Mouse (Mus musculus) midbrain, embryonic 16.5 days (tissue): ENCODE data around the gene Jak1. TPM values are rescaled to one million over a fixed set of nuclear protein-coding genes. Genes with fewer than 3 reads are reported as not detected.

Source experiments
- ATAC-seq: fragments of 200-750 bp; cut with Nextera tagmentation; 2 replicates; pipeline ENCODE4 v1.8.0; 2017; ENCODE audit warnings: moderate TSS enrichment
- H3K27ac ChIP-seq: fragments of 300-500 bp; sonication (generic); 2 replicates; pipeline ENCODE4 v1.5.1; 2014; ENCODE audit warnings: mild to moderate bottlenecking, low read length, mixed read lengths
- H3K27me3 ChIP-seq: fragments of 300-500 bp; sonication (generic); 2 replicates; pipeline ENCODE4 v1.6.1; 2014; ENCODE audit warnings: low read depth, low read length, mixed read lengths; ENCODE audit not compliant: control insufficient read depth, insufficient read depth
- H3K36me3 ChIP-seq: fragments of 300-500 bp; sonication (generic); 2 replicates; pipeline ENCODE4 v1.6.1; 2014; ENCODE audit warnings: mild to moderate bottlenecking, low read length, moderate library complexity, mixed read lengths; ENCODE audit not compliant: control insufficient read depth, insufficient read depth
- H3K4me1 ChIP-seq: fragments of 300-500 bp; sonication (generic); 2 replicates; pipeline ENCODE4 v1.6.1; 2014; ENCODE audit warnings: mild to moderate bottlenecking, low read length, mixed read lengths; ENCODE audit not compliant: control insufficient read depth, insufficient read depth
- H3K4me2 ChIP-seq: fragments of 300-500 bp; sonication (generic); 2 replicates; pipeline ENCODE4 v1.6.1; 2014; ENCODE audit warnings: mild to moderate bottlenecking, low read length, mixed read lengths
- H3K4me3 ChIP-seq: fragments of 300-500 bp; sonication (generic); 2 replicates; pipeline ENCODE4 v1.5.1; 2014; ENCODE audit warnings: low read depth, mild to moderate bottlenecking, low read length, moderate library complexity, mixed read lengths
- H3K9ac ChIP-seq: fragments of 300-500 bp; sonication (generic); 2 replicates; pipeline ENCODE4 v1.6.1; 2014; ENCODE audit warnings: low read depth, low read length, mixed read lengths
- H3K9me3 ChIP-seq: fragments of 300-500 bp; sonication (generic); replicated peaks from 2 replicates; pipeline ENCODE4 v1.6.1; 2014; ENCODE audit warnings: mild to moderate bottlenecking, low read length, mixed read lengths; ENCODE audit not compliant: control insufficient read depth, poor library complexity, severe bottlenecking
- whole genome bisulfite sequencing: fragments of 180-500 bp; shearing (Covaris S2); extraction: QIAGEN DNeasy Blood & Tissue Kit; methylation state at CpG from one replicate; pipeline ENCODE4 v1.1.7; 2014; 5-methylcytosine and 5-hydroxymethylcytosine counted together
- polyA plus RNA-seq: library from polyadenylated mRNA; unstranded; fragments of >200 nt; fragmentation: Nextera tagmentation; extraction: Ambion mirVana; gene quantifications from 2 replicates; pipeline ENCODE4 v1.2.1, GENCODE M21; 2015

Jak1 gene
- polyA plus RNA-seq, 1 experiment from 2014 or later, result 85.3 TPM

GRCm38 (mm10) chr4:101298311-101298990 lies 33.4 kb upstream of the Jak1 start:
- H3K9me3 ChIP-seq, result no peaks in the 10 kb centered on the region
- H3K9ac ChIP-seq, result no peak overlapping the region
- no peak overlapping the region for H3K4me2 ChIP-seq
- no peaks in the 10 kb centered on the region for H3K36me3 ChIP-seq
- H3K27me3 ChIP-seq, result peaks cover 11% of the 10 kb centered on the region
- H3K4me3 ChIP-seq, result no peak overlapping the region
- WGBS, result 84% methylated on average over 12 of the region's 12 CpGs
- H3K4me1 ChIP-seq, result no peaks in the 10 kb centered on the region
- H3K27ac ChIP-seq, result no peak overlapping the region
- ATAC-seq, result no peak

- Histone ChIP-seq H3K9ac (no peak overlapping the region), H3K36me3 (no peaks in the 10 kb centered on the region), H3K4me2 (no peak overlapping the region), H3K27ac (no peak overlapping the region), H3K4me1 (peaks cover 10% of the 10 kb centered on the region; the same call in 1 of the 2 replicates), H3K9me3 (no peaks in the 10 kb centered on the region), H3K27me3 (peaks cover 15% of the 10 kb centered on the region), H3K4me3 (no peak overlapping the region)
- no peak for ATAC-seq
- 78% methylated on average over 7 of the region's 7 CpGs for WGBS
Measured at GRCm38 (mm10) chr4:101296836-101297235, 31.8 kb upstream of the Jak1 start.

GRCm38 (mm10) chr4:101295788-101296187 lies 30.7 kb upstream of the Jak1 start:
- WGBS, result 69% methylated on average over 3 of the region's 3 CpGs
- H3K4me3 ChIP-seq, result no peak overlapping the region
- peaks cover 10% of the 10 kb centered on the region; the same call in 1 of the 2 replicates for H3K4me1 ChIP-seq
- ATAC-seq, result no peak
- H3K4me2 ChIP-seq, result no peak overlapping the region
- H3K27me3 ChIP-seq, result peaks cover 18% of the 10 kb centered on the region
- H3K9ac ChIP-seq, result no peak overlapping the region
- H3K27ac ChIP-seq, result no peak overlapping the region
- H3K36me3 ChIP-seq, result no peaks in the 10 kb centered on the region
- no peaks in the 10 kb centered on the region for H3K9me3 ChIP-seq

GRCm38 (mm10) chr4:101293661-101294060 lies 28.6 kb upstream of the Jak1 start:
- Histone ChIP-seq H3K4me3 (no peak overlapping the region), H3K9me3 (no peaks in the 10 kb centered on the region), H3K27me3 (peaks cover 21% of the 10 kb centered on the region), H3K27ac (no peak overlapping the region), H3K4me1 (peaks cover 10% of the 10 kb centered on the region; the same call in 1 of the 2 replicates), H3K4me2 (no peak overlapping the region), H3K36me3 (no peaks in the 10 kb centered on the region), H3K9ac (no peak overlapping the region)
- no peak for ATAC-seq
- WGBS, result 54% methylated on average over 9 of the region's 9 CpGs

GRCm38 (mm10) chr4:101292736-101293541 lies 27.9 kb upstream of the Jak1 start:
- WGBS, result under 1% methylated on average over 49 of the region's 49 CpGs
- ATAC-seq, result peak; percentile 49; the same call in 1 of the 2 replicates
- H3K9ac ChIP-seq, result peak overlapping the region; percentile 52; the same call in 1 of the 2 replicates

GRCm38 (mm10) chr4:101292028-101292735 lies 27.1 kb upstream of the Jak1 start:
- H3K36me3 ChIP-seq, result no peaks in the 10 kb centered on the region
- peak; percentile 46; the same call in 1 of the 2 replicates for ATAC-seq
- no peaks in the 10 kb centered on the region for H3K9me3 ChIP-seq
- peak overlapping the region; percentile 43 for H3K4me3 ChIP-seq
- peak overlapping the region; percentile 81 for H3K4me2 ChIP-seq
- H3K27me3 ChIP-seq, result peaks cover 21% of the 10 kb centered on the region
- no peak overlapping the region for H3K27ac ChIP-seq
- H3K9ac ChIP-seq, result peak overlapping the region; percentile 51
- WGBS, result 2% methylated on average over 41 of the region's 41 CpGs
- peaks cover 14% of the 10 kb centered on the region; the same call in 1 of the 2 replicates for H3K4me1 ChIP-seq

More at GRCm38 (mm10) chr4:101292736-101293541, 27.9 kb upstream of the Jak1 start:
- Histone ChIP-seq H3K4me1 (peaks cover 14% of the 10 kb centered on the region; the same call in 1 of the 2 replicates), H3K4me2 (peak overlapping the region; percentile 81), H3K36me3 (no peaks in the 10 kb centered on the region), H3K9me3 (no peaks in the 10 kb centered on the region), H3K27ac (no peak overlapping the region), H3K27me3 (peaks cover 21% of the 10 kb centered on the region), H3K4me3 (peak overlapping the region; percentile 43)

- no peak overlapping the region for H3K4me2 ChIP-seq
- no peak overlapping the region for H3K27ac ChIP-seq
- no peak overlapping the region for H3K9ac ChIP-seq
- H3K9me3 ChIP-seq, result no peaks in the 10 kb centered on the region
- peaks cover 14% of the 10 kb centered on the region; the same call in 1 of the 2 replicates for H3K4me1 ChIP-seq
- H3K27me3 ChIP-seq, result peaks cover 10% of the 10 kb centered on the region
- no peak overlapping the region for H3K4me3 ChIP-seq
- WGBS, result 33% methylated on average over 11 of the region's 11 CpGs
- no peaks in the 10 kb centered on the region for H3K36me3 ChIP-seq
- ATAC-seq, result 0 out of 2 replicates have a peak, but pooled peaks have one; percentile 52
Measured at GRCm38 (mm10) chr4:101288292-101288691, 23.2 kb upstream of the Jak1 start.

GRCm38 (mm10) chr4:101286562-101286961 lies 21.5 kb upstream of the Jak1 start:
- WGBS, result 79% methylated on average over 6 of the region's 6 CpGs
- no peak overlapping the region for H3K27ac ChIP-seq
- no peak overlapping the region for H3K9ac ChIP-seq
- H3K27me3 ChIP-seq, result peaks cover 5% of the 10 kb centered on the region
- no peak for ATAC-seq
- H3K4me1 ChIP-seq, result 0 out of 2 replicates have a peak, but pooled peaks cover 4% of the 10 kb centered on the region
- H3K9me3 ChIP-seq, result no peaks in the 10 kb centered on the region
- H3K4me2 ChIP-seq, result no peak overlapping the region
- H3K36me3 ChIP-seq, result no peaks in the 10 kb centered on the region
- no peak overlapping the region for H3K4me3 ChIP-seq
